Mouse (Mus musculus) ES-Bruce4 (cell line): ENCODE measurements around the gene Lama5. TPM values are rescaled to one million over a fixed set of nuclear protein-coding genes. Genes with fewer than 3 reads are reported as not detected.

ENCODE experiments used
- H3K27ac ChIP-seq: 2 replicates; pipeline ENCODE4 v1.5.1; 2012; ENCODE audit warnings: low read length, inconsistent platforms; ENCODE audit not compliant: insufficient read depth
- H3K27me3 ChIP-seq: 2 replicates; pipeline ENCODE4 v1.6.1; 2012; ENCODE audit warnings: mild to moderate bottlenecking, low read length, inconsistent platforms; ENCODE audit not compliant: control insufficient read depth, poor library complexity, insufficient read depth, severe bottlenecking
- H3K36me3 ChIP-seq: 2 replicates; pipeline ENCODE4 v1.6.1; 2012; ENCODE audit warnings: inconsistent platforms, mild to moderate bottlenecking, low read length, moderate library complexity; ENCODE audit not compliant: control insufficient read depth, poor library complexity, insufficient read depth, severe bottlenecking
- H3K4me1 ChIP-seq: one replicate; pipeline ENCODE4 v1.8.1; 2011; ENCODE audit warnings: low read length; ENCODE audit not compliant: control insufficient read depth, insufficient read depth
- H3K4me3 ChIP-seq: 2 replicates; pipeline ENCODE4 v1.5.1; 2011; ENCODE audit warnings: low read depth, mild to moderate bottlenecking, low read length
- H3K9ac ChIP-seq: 2 replicates; pipeline ENCODE4 v1.6.1; 2012; ENCODE audit warnings: low read depth, mild to moderate bottlenecking, inconsistent platforms; ENCODE audit not compliant: poor library complexity, severe bottlenecking
- H3K9me3 ChIP-seq: replicated peaks from 2 replicates; pipeline ENCODE4 v1.6.1; 2012; ENCODE audit warnings: mild to moderate bottlenecking, low read length, inconsistent platforms; ENCODE audit not compliant: control insufficient read depth, poor library complexity, insufficient read depth, severe bottlenecking
- CTCF ChIP-seq: IDR thresholded peaks from one replicate; pipeline ENCODE4 v1.8.1; 2011; ENCODE audit warnings: low read depth, low read length
- EP300 ChIP-seq: IDR thresholded peaks from 2 replicates; pipeline ENCODE4 v1.6.1; 2011; ENCODE audit warnings: low read depth, low read length; ENCODE audit not compliant: insufficient read depth
- POLR2A ChIP-seq: IDR thresholded peaks from one replicate; pipeline ENCODE4 v1.8.1; 2011; ENCODE audit warnings: low read length; ENCODE audit not compliant: insufficient read depth
- polyA plus RNA-seq: library from polyadenylated mRNA; stranded (reverse); fragments of >200 nt; gene quantifications from 2 replicates; pipeline ENCODE4 v1.2.4, GENCODE M21; 2011; ENCODE audit warnings: low read depth; ENCODE audit not compliant: missing spikeins, insufficient read depth, insufficient read length

Gene Lama5
- polyA plus RNA-seq, 1 experiment: 141 TPM

DNA sequence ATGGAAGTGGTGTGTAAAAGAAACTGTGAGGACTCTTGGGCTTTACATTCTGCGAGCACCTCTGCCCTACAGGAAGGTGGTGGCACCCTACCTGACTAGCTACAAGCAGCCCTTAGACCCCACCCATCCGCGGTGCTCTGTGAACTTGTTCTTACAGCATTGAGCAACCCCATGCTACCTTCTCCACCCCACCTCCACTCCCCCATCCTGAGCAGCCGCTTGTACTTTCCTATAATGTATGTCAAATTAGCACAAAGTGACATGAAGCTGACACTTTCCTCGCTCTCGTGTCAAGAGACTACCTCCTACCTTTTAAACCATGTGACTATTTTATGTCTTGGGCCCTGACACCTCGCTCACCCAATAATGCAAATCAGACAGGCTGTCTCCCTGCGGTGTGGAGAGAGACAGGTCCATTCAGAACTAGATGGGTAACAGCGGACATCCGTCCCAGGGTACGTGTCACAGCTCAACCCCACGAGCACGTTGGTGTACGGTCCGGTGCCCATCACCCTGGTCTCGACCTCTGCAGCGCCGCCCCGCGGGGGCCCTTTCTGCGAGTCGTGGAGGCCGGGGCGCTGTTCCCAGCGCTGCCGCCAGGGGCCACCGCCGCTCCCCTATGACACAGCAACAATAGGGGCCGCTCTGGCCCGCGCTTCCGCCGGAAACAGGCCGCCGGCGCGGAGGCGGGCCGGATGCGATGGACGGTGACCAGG lies 54.7 kb downstream of the Lama5 start, which contains the start of gene Adrm1:
Gene Adrm1 (plus strand): TSS at position 680 of the 716 bp plus-strand sequence.
- TF ChIP-seq EP300 (0 out of 2 replicates have a peak, but pooled peaks have one; percentile 49), CTCF (peak; percentile 84), POLR2A (no peak)
- no peaks in the 10 kb centered on the region for H3K27me3 ChIP-seq
- no peak within 1 kb of the TSS for H3K27ac ChIP-seq
- H3K4me3 ChIP-seq: peak within 1 kb of the TSS; percentile 92
- peak within 1 kb of the TSS; percentile 97 for H3K9ac ChIP-seq
- H3K9me3 ChIP-seq: no peaks in the 10 kb centered on the region
- no peaks in the 10 kb centered on the region for H3K4me1 ChIP-seq
- H3K36me3 ChIP-seq: peaks cover 6% of the 10 kb centered on the region

DNA sequence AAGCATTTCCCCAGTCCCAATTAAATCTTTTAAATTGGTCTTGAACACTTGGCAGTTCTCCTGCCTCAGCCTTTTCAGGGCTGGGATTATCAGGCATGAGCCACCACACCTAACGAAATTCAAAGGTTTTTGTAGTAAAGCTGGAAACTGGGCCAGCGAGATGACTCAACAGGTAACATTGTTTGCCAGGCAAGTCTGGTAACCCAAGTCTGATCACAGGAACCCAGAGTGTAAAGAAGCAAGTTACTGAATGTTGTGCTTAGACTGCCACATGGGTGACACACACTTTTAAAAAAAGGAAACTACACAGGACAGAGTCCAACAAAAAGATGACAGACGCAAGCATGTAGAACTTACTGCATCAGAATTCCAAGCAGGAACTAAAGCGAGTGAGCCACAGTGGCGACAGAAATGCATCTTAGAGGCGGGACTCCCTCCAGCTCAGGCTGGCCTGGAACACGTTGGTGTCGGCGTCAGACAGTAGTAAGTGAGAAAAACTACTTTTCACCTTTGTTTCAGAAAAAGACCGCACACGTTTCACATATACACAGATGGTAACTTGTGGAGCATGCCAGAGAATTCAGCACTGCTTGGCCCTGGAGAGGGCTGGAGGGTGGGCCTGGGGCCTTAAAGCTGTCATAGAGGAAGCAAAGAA lies 55.4 kb downstream of the Lama5 start:
- TF ChIP-seq POLR2A: no peak
- no peak for TF ChIP-seq EP300
- TF ChIP-seq CTCF: no peak
- no peaks in the 10 kb centered on the region for H3K9me3 ChIP-seq
- no peaks in the 10 kb centered on the region for H3K4me1 ChIP-seq
- H3K9ac ChIP-seq: no peak overlapping the region
- no peaks in the 10 kb centered on the region for H3K27me3 ChIP-seq
- H3K4me3 ChIP-seq: no peak overlapping the region
- H3K27ac ChIP-seq: no peak overlapping the region
- H3K36me3 ChIP-seq: peaks cover 2% of the 10 kb centered on the region; the same call in 1 of the 2 replicates

- no peaks in the 10 kb centered on the region for H3K27me3 ChIP-seq
- H3K27ac ChIP-seq: no peak overlapping the region
- no peak overlapping the region for H3K9ac ChIP-seq
- H3K9me3 ChIP-seq: no peaks in the 10 kb centered on the region
- no peak for TF ChIP-seq POLR2A
- no peak for TF ChIP-seq EP300
- no peak for TF ChIP-seq CTCF
- no peaks in the 10 kb centered on the region for H3K4me1 ChIP-seq
- no peak overlapping the region for H3K4me3 ChIP-seq
- H3K36me3 ChIP-seq: no peaks in the 10 kb centered on the region
These were observed 58.8 kb downstream of the Lama5 start for GRCm38 (mm10) chr2:180166869-180167268.

- Histone ChIP-seq H3K27ac (no peak overlapping the region), H3K4me3 (no peak overlapping the region), H3K4me1 (no peaks in the 10 kb centered on the region), H3K9ac (no peak overlapping the region), H3K36me3 (no peaks in the 10 kb centered on the region), H3K27me3 (no peaks in the 10 kb centered on the region), H3K9me3 (no peaks in the 10 kb centered on the region)
- TF ChIP-seq EP300: no peak
- TF ChIP-seq CTCF: no peak
- no peak for TF ChIP-seq POLR2A
These were observed 59.8 kb downstream of the Lama5 start for GRCm38 (mm10) chr2:180165855-180166254.

DNA sequence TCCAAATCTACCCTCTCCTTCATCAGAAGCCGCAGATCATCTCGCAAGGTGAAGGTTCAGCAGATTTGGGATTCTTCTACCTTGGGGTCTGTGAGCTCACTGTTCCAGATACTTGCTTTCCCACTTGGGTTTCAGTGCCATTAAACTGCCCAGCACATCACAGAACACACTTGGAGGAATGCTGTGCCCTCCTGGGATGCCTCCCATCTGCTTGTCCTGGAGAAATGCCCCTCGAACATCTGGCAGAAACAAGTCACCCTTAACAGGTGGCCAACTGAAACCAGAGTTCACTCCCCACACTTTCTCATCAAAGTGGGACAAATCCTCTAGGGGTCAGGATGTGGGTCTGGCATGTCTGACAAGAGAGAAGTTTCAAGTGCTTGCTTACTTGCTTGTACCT lies 67.0 kb downstream of the Lama5 start:
- Histone ChIP-seq H3K27ac (no peak overlapping the region), H3K9me3 (no peaks in the 10 kb centered on the region), H3K9ac (no peak overlapping the region), H3K4me3 (no peak overlapping the region), H3K4me1 (no peaks in the 10 kb centered on the region), H3K27me3 (no peaks in the 10 kb centered on the region), H3K36me3 (no peaks in the 10 kb centered on the region)
- no peak for TF ChIP-seq POLR2A
- no peak for TF ChIP-seq CTCF
- TF ChIP-seq EP300: no peak

DNA sequence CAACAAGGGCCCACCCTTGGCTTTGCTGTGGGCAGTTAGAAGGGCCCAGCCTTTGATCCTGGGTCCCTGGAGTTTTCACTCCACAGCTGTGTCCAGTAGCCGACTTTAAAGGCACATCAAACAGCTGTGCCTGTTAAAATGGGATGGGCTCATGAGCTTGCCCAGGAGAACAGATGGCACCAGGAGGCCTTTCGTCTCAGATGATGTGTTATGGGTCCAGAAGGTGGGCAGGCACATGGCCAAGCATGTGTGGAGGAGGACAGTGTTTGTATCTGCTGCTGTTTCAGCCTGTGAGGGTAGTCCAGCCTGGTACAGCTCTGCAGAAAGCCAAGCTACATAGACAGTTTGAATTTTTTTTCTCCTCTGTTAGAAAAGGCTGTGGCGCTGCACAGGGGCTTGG lies 70.9 kb downstream of the Lama5 start:
- TF ChIP-seq EP300 (no peak), POLR2A (no peak), CTCF (no peak)
- Histone ChIP-seq H3K9me3 (no peaks in the 10 kb centered on the region), H3K27ac (no peak overlapping the region), H3K9ac (no peak overlapping the region), H3K27me3 (no peaks in the 10 kb centered on the region), H3K36me3 (no peaks in the 10 kb centered on the region), H3K4me3 (no peak overlapping the region), H3K4me1 (no peaks in the 10 kb centered on the region)
